Mouse (Mus musculus) left cerebral cortex, postnatal 25 days (tissue): ENCODE measurements around the gene Kirrel. TPM values are rescaled to one million over a fixed set of nuclear protein-coding genes. Genes with fewer than 3 reads are reported as not detected.
A peak's percentile ranks its signal among the peaks of the same experiment; 100 is the strongest.

Source experiments
- DNase-seq, 2 experiments: peaks; one replicate each; pipeline ENCODE4 v3.0.0; 2022; ENCODE audit warnings: low spot score in 2 of 2, mixed read lengths in 1 of 2
- intact Hi-C: fragments of 180-260 bp; cut with DNase I; formaldehyde crosslinking; loops from one replicate; pipeline ENCODE4 v1.15.1; 2025
- total RNA-seq, 2 experiments: library from RNA; stranded (reverse); gene quantifications; 2 replicates each; pipeline ENCODE4 v1.2.3; 2021

Kirrel gene
- total RNA-seq, 2 experiments from 2014 or later, result 3.8 to 4.3 TPM

DNA sequence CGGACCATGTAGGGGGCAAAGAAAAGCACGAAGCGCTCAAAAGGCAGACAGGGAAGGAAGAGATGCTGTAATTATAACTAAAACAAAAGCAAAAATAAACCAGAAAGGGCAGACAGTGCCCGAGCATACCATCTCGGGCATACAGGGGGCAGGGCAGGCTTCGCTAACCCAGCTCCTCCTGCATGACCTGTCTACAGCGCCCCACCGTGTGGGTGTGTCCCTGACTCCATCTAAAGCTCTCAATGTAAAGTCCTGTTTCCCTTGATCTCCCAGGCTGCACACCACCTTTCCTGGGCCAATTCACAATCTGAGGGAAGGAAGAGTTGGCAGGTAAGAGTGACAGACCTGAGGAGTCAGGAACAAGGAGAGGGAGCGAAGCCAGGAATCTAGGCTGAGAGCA is 77.3 kb downstream of the Kirrel start:
- intact Hi-C loops, result no loop called here
- DNase-seq, result no peak

DNA sequence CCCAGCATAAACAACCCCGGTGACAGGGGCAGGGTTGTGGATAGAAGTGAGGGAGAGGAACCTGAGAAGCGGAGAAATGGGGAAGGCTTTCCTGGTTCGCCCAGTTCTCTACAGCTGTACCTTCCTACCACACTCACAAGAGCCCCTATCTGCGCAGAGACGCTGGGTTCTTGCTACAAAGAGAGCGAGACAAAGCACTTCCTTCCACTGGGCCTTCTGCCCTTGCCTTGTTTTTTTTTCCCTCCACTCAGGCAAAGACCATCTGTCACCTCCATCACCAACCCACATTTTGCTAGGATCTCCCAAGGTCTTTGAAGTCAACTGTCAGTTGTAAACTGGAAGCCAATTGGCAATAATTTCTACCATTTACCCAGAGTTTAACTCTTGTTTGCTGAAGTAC is 80.8 kb downstream of the Kirrel start:
- intact Hi-C loops, result loop anchor here (5.0 kb wide), 1 partner anchor 404 kb away; no protein-coding TSS in a partner anchor
- no peak for DNase-seq

DNA sequence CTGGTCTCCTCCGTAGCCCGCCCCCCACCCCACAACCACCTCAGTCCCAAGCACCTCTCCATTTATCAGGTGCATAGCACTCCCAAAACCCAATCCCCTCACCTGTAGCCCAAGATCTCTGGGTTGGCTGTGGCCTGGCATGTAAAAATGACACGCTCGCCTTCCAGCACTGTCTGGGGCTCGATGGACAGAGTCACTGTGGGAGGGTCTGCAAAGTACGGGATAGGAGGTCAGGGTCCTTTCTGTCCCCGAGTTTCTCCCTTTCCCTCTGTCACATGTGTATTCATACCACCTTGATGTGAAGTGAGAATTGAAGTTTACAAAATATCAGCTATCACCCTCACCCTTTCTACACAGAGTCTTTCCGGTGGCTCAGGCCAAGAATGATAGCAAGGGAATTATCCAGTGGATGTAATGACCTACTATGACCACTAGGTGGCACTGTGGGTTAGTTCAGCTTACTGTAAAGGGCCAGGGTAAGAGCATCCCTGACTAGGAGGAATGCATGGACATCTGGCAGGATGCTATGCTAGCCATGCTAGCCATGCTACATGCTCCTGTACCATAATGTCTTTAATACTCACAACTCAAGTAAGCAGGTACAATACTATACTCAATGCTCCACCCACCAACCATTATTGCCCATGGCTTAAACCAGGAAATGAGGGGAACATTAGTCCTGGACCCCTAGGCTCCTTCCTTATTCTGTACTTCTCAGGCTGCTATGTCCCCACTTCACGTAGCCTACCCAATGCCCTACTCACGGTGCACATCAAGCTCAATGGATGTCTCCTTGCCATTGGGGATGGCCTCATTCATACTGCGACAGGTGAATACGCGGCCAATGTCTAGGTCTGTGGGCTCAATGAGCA is 84.6 kb downstream of the Kirrel start:
- peak; percentile 73 to 85 for DNase-seq
- intact Hi-C loops, result loop anchor here (1.0 to 5.0 kb wide), 2 partner anchors 85 to 407 kb away; no protein-coding TSS in a partner anchor

DNA sequence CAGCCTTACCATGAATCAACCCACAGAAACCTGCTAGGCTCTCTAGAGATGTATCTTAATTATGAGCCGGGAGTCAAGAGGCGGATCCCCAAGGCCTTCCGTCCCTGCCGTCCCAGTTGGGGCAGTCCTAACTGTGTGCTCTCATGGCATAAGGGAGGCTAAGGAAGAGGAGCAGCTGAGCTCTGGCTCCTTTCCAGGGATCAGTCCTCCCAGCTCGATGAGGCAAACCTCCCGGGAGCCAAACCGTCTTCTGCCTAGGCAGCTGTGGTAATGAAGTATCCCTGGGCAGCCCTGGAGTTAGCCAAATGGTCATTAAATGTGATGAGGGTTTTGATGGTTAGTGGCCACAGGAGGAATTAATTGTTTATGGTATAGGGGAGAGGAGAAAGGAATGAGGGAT is 87.4 kb downstream of the Kirrel start:
- no peak for DNase-seq
- intact Hi-C loops, result no loop called here

DNA sequence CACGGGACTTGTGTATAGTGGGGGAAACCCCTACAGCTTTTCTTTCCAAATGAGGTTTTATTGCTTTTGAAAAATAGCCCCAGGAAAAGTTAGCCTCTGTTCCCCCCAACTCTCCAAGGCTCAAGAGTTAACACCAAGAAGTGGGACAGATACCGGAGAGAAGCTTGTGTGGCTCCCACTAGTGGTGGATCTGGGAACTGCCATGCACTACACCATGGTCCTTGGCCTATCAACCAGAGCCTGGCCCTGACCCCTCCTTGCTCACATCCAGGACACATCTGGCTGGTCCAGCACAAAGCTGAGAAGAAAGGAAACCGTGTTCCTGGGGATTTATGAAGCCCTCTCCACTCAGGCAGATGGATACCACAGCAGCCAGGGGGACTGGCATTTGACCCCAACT is 92.3 kb downstream of the Kirrel start:
- no peak for DNase-seq
- intact Hi-C loops, result loop anchor here (5.0 kb wide), 1 partner anchor 50 kb away; no protein-coding TSS in a partner anchor

DNA sequence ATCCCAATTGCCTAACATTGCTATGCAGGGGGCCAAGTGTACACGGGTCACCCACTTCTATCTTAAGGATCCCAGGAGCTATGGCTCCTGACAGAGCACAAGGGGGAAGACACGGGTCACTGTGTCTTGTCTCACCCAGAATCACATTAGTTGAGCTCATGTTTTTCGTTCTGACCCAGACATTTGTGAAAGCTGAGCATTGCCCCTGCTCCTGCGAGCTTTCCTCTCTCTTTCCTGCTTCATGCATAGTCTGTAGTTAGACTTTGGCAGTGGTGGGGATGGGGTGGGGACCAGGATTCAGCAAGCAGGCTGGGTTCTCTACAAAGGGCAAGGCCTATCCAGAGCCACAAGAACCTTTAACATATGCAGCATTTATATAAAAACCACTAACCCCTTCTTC is 94.8 kb downstream of the Kirrel start:
- no peak for DNase-seq
- intact Hi-C loops, result loop anchor here (5.0 kb wide), 1 partner anchor 47 kb away; no protein-coding TSS in a partner anchor

DNA sequence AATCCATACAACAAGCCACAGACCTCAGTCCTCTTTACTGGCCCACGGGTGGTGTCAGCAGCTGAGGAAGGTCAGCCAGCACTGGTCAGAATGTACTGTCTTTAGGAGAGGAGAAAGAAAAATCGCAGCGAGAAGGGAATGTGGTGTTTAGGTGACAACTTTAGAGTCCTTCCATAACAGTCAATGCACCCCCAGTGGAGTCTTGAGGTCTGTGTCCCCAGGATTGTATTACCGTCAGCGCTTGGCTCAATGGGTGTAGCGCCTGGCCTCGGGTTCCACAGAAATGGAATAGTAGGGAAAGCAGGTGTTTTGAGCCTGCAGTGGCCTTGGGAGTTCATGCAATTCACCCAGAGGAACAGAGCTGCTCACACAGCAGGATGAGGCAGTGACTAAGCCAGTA is 95.2 kb downstream of the Kirrel start:
- DNase-seq, result no peak
- intact Hi-C loops, result no loop called here

DNA sequence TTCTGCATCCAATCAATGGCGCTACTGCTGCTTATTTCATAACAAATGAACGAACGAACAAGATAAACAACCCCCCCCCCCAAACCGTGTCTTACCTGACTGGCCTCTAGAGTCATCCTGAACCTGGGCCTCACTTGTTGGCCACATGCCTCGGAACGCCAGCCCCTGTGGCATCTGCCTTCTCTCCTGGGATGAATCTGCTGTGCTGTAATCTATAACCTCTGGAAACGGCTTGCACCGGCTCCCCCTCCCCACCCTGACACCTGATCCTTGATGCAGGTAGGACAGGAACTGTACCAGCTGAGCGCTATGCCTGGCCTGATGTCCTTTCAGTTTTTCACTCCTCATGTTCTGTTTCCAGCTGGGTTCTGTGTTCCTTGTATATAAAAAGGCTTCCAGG is 96.9 kb downstream of the Kirrel start:
- no peak for DNase-seq
- intact Hi-C loops, result no loop called here

DNA sequence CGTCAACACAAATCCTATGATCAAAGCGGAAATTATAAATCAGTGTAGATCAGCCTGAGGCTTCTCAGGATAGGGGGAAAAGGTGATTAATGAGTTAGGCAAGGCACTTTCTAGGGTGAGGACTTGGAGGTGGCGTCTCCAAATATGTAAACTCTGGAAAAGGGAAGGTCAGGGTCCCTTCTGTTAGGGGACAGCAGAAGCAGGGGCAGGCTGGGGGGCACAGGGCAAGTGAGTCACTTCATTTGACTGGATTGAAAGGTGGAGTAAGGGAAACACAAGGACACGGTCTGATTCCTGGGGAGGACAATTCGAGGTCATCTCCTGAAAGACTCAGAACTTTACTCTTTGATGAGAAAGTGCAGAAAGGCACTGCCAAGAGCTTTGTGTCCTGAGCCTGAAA is 97.6 kb downstream of the Kirrel start:
- intact Hi-C loops, result no loop called here
- DNase-seq, result no peak

DNA sequence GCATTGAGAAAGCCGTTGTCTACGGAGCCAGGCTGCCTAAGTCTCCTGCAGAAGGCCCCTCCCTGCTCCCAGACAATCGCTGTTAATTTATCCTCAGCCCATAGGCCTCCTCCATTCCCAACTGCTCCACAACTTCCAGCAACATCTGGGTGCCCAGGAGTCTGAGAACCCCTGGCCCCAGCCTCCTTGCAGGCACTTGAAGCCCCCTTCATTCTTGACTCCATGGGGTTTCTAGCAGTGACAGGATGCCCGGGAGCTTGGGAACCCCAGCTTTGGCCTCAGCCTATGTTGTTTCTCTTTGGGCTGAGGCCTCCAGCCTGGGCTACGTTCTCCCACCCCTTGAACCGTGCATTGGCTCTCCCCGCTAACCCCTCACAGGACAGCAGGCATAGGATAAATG is 98.4 kb downstream of the Kirrel start:
- no peak for DNase-seq
- intact Hi-C loops, result no loop called here

DNA sequence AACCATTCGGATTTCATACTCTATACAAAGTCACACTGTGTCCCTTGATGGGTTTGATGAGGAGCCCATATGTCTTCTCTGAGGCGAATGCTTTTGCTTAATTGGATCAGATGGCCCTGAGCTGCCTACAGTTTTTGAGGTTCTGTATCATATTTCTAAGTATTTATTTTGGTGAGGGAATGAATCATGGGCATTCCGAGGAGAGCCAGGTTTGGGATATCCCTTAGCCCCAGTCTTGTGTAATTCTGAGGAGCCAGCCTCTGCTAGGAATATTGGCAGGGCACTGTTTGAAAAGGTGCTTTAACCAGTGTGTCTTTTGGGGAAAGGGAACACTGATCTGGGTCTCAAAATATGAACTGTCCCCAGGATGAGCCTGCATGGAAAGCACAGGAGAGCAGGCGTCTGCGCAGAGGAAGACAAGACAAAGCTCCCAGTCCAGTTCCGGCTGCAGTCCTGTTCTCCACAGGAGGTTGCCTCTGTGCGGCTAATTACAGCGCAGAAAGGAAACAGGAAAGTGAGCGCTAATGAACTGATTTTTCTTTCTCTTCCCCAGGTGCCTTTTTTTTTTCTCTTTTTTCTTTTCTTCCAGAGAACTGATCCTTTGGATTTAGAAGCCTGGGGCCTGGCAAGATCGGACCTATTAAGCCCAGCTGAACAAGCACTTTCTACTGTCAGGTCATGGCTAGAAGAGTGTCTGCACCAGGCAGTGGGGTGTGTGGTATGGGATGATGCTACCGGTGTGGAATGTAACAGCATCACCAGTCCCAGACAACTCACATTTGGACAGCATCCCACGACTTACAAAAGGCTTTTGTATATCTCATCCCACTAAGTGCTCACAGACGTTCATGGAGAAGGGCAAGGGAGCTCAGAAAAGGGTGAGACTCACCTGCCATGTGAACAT is 101.7 kb downstream of the Kirrel start:
- intact Hi-C loops, result no loop called here
- DNase-seq, result peak in 1 of 2 experiments; percentile 5

DNA sequence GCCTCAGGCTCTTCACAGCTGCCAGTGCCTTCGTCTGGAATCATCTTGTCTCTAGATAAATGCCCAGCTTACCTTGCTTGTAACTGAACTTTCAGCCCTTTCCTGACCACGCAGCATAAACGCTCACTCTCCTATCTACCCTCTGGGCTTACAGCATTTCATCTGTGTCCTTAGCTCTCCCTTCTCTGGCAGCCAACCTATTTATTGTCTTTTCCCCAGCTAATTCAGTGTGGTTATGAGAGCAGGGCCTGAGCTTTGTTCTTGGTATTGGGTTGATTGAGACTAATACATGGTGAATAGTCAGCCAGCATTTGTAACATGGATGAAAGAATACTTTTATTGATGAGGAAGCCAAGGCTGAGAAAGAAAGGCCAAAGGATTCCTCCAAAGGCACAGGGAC is 102.4 kb downstream of the Kirrel start:
- DNase-seq, result no peak
- intact Hi-C loops, result no loop called here

DNA sequence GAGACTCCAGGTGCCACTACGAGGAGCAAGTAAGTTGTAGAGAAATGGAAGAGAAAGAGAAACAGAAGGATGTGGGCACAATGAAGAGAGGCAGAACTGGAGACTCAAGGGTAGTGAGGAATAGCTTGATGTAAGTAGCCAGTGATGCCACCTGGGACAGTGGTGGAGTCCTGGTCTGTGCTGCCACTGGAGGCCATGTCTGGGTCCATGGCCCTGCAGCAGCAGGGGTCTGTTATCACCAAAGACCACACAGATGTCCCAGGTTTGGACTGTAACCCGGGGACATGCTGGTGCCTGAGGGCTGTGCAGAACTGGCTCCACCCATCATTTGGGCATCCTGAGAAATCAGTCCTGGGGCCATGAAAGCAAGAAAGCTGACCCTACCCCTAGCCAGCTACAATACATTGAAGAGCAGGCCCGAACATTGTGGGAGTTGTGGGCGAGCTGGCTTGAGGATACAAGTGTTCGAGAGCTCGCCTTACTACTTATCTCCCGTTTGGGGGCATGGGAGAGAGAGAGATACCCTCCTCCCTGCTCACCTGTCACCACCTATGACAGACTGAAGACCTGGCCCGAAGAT is 107.1 kb downstream of the Kirrel start:
- intact Hi-C loops, result no loop called here
- DNase-seq, result no peak

DNA sequence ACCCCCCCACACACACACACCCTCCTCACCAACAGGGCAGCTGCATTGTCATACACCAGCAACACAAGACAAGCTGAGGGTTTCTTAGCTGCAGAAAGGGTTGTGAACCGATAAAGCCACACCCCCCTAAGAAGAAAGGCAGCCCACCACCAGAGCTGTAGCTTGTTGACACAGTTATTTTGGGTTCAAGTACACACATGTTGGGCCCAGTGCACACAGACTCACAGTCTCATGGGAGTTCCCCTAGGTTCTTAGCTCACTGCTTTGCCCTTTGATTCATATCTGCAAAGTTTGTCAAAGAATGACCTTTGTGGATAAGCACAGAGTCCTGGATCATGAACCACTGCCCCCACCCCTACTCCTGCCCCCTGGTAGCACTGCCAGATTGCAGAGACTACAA is 120.6 kb downstream of the Kirrel start:
- no peak for DNase-seq
- intact Hi-C loops, result no loop called here

DNA sequence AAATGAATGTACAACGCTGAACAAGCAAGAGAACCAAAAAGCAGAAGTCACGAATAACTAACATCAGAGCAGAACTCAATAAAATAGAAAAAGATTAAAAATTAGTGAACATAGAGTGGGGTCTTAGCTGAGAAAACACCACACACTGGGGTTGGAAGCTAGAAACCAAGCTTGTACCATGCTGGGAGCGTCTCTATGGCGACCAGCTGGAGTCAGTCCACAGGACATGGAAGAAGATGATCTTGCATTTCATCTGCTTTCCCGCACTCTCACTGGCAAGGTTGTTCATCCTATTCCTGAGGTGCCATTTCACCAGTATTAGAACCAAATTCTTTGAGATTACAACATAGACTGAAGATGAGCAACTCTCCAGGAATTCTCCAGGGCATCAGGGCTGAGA is 126.7 kb downstream of the Kirrel start:
- intact Hi-C loops, result no loop called here
- no peak for DNase-seq

DNA sequence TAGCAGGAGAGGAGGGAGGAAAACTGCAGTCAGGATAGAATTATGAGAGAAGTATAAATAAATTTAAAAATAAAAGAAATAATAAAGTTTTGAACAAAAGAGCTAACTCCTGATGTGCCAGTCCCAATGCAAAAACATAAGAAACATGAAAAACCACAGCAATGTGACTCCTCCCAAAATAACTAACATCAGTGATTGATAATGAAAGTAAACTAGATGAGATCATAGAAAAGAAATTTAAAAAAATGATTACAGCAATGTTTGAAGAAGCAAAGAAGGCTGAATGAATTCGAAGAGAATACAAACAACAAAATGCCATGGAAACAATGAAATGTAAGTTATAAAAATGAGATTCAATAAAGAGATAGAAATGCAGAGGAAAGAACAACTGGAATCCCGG is 132.8 kb downstream of the Kirrel start:
- intact Hi-C loops, result no loop called here
- DNase-seq, result no peak

DNA sequence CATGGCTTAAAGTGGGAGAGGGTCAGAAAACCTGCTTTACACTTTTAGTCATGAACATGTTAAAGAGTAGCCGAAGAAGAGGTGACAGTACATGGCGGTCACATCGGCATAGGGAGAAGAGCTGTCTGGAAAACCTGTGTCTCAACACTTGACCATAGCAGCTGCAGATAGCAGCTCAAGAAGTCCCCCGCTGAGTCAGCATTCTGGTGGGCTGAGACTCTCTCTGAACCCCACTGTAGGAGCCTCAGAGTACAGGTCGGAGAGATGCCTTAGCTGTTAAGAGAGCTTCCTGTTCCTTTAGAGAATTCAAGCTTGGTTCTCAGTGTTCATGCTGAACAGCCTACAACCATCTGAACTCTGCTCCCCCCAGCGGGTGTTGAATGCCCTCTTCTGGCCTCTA is 136.0 kb downstream of the Kirrel start:
- no peak for DNase-seq
- intact Hi-C loops, result no loop called here

DNA sequence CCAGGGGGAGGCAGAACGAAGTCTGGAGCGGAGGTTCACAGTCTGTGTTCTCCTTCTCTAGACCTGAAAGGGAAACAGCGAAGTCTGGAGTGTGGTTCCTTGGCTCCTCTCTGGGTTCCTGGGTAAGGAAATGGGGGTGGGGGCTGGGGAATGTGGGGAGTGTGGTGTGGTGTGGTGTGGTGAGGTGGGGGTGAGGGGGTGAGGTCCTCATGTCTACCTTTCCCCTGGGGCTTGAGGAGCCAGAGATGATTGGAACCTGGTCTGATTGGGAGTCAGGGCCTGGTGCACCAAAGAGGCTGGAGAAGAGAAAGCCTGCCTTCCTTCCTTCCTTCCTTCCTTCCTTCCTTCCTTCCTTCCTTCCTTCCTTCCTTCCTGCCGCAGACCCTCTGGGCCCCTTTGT is 140.5 kb downstream of the Kirrel start:
- DNase-seq, result no peak
- intact Hi-C loops, result loop anchor here (5.0 kb wide), 3 partner anchors 48 to 528 kb away; no protein-coding TSS in a partner anchor

DNA sequence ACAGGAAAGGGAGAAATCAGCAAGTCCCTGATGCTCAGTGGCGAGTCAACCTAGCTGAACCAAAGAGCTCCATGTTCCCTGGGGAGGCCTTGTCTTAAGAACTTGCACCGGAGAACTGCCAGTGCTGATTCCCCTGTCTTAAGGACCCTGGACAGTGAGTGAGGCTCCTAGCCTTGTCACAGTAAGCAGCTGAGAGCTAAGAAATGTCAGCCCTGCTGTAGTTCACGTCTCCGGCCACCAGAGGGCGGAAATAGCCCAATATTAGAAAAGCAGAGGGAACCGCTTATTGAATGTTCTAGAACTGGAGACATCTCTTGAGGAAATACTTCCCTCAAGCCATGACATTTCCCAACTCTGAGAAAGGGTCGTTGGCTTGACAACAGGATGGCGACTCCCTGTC is 141.2 kb downstream of the Kirrel start:
- intact Hi-C loops, result loop anchor here (2.0 to 5.0 kb wide), 4 partner anchors 49 to 529 kb away; partner anchors contain the start of gene Kirrel
- peak; percentile 75 to 78 for DNase-seq

DNA sequence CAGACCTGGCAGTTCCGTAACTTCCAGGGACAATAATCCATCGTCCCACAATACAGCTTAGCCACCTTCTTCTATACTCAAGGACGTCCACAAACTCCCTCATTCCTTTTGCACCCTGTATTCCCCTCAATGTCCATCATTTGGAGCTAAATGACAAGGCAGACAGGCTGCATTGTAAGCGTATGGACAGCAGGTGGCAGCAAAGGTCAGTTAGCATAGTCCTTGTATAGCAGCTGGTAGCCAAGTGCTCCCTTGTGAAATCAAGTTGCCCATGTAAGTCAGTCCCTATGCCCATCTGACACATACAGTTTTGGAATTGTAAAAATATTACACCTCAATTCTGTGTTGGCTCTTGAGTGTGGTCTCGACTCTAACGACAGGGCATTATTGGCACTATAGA is 143.7 kb downstream of the Kirrel start:
- DNase-seq, result peak; percentile 69 to 72
- intact Hi-C loops, result loop anchor here (5.0 kb wide), 3 partner anchors 51 to 531 kb away; no protein-coding TSS in a partner anchor
